Mouse (Mus musculus) stomach, postnatal 0 days (tissue): ENCODE results near the gene Ptprc.

Source experiments
- CTCF ChIP-seq: IDR thresholded peaks from 2 replicates; pipeline ENCODE4 v1.5.1; 2016; ENCODE audit warnings: antibody characterized with exemption, low read depth, mild to moderate bottlenecking, moderate library complexity
- EP300 ChIP-seq: optimal IDR thresholded peaks from 2 replicates; pipeline ENCODE3; 2016; ENCODE audit warnings: antibody characterized with exemption

GRCm38 (mm10) chr1:138166233-138166771 lies 9.2 kb downstream of the Ptprc start:
- TF ChIP-seq CTCF (no peak), EP300 (no peak)
